Mouse (Mus musculus): Measurements from ENCODE around the gene Asns. TPM values are rescaled to one million over a fixed set of nuclear protein-coding genes. Genes with fewer than 3 reads are reported as not detected.

Asns gene
- polyA plus RNA-seq, 1 experiment from 2014 or later = 16.1 TPM

Other genes starting within 250 kb of the Asns start
- gene Tac1, start 138.4 kb downstream of the Asns start, polyA plus RNA-seq (2015; fragmentation: Nextera tagmentation; extraction: Ambion mirVana) = 0.32 and 0.83 TPM in 2 replicates
- 3.0 and 3.1 TPM in 2 replicates for gene C1galt1, start 151.6 kb upstream of the Asns start, polyA plus RNA-seq (2015; fragmentation: Nextera tagmentation; extraction: Ambion mirVana)